Mouse (Mus musculus): ENCODE data around the gene Prmt3. TPM values are rescaled to one million over a fixed set of nuclear protein-coding genes. Genes with fewer than 3 reads are reported as not detected.
A peak's percentile ranks its signal among the peaks of the same experiment; 100 is the strongest.

The Prmt3 gene
- total RNA-seq (2021), result 10 to 100 TPM; 10.1 to 10.2 TPM
- long read RNA-seq, experiment 1, transcript Prmt3-201 (16 exons, 2,507 nt), result major isoform, 22 of 32 reads
- long read RNA-seq, experiment 1, partial matches to known transcripts, result 2 of 32 reads
- long read RNA-seq, experiment 1, other reads (novel, unspliced or antisense), result 4 of 32 reads
- long read RNA-seq, experiment 2, transcript Prmt3-201 (16 exons, 2,507 nt), result major isoform, 15 of 19 reads
- long read RNA-seq, experiment 2, partial matches to known transcripts, result 1 of 19 reads
- long read RNA-seq, experiment 2, other reads (novel, unspliced or antisense), result 1 of 19 reads

GRCm38 (mm10) chr7:49778114-49778901, at the start of gene Prmt3:
Gene Prmt3, plus strand, starts transcription at chr7:49778346.
- DNase-seq, result peak; percentile 98 to 99
- intact Hi-C loops (cut with DNase I), result loop anchor here (1.0 kb wide), 1 partner anchor 145 kb away; no protein-coding TSS in a partner anchor

- intact Hi-C loops (cut with DNase I), result no loop called here
- no peak for DNase-seq
Observed at GRCm38 (mm10) chr7:49734342-49734741, 43.8 kb upstream of the Prmt3 start.

- intact Hi-C loops (cut with DNase I), result no loop called here
- DNase-seq, result no peak
Observed at GRCm38 (mm10) chr7:49739448-49739847, 38.7 kb upstream of the Prmt3 start.

GRCm38 (mm10) chr7:49741474-49741873, 36.7 kb upstream of the Prmt3 start:
- peak in 1 of 2 experiments; percentile 5 for DNase-seq
- intact Hi-C loops (cut with DNase I), result no loop called here

- intact Hi-C loops (cut with DNase I), result no loop called here
Observed at GRCm38 (mm10) chr7:49741923-49742322, 36.2 kb upstream of the Prmt3 start.

GRCm38 (mm10) chr7:49751148-49751547, 27.0 kb upstream of the Prmt3 start:
- peak; percentile 10 to 53 for DNase-seq
- intact Hi-C loops (cut with DNase I), result loop anchor here (5.0 kb wide), 1 partner anchor 279 kb away; no protein-coding TSS in a partner anchor

More at GRCm38 (mm10) chr7:49741923-49742322, 36.2 kb upstream of the Prmt3 start:
- no peak for DNase-seq

GRCm38 (mm10) chr7:49752730-49753506, 25.2 kb upstream of the Prmt3 start:
- intact Hi-C loops (cut with DNase I), result loop anchor here (5.0 kb wide), 1 partner anchor 281 kb away; no protein-coding TSS in a partner anchor
- DNase-seq, result peak; percentile 11 to 55

GRCm38 (mm10) chr7:49754767-49755166, 23.4 kb upstream of the Prmt3 start:
- peak; percentile 55 to 73 for DNase-seq
- intact Hi-C loops (cut with DNase I), result loop anchor here (1.0 to 5.0 kb wide), 2 partner anchors 138 to 282 kb away; no protein-coding TSS in a partner anchor

GRCm38 (mm10) chr7:49758934-49759571, 19.1 kb upstream of the Prmt3 start, which contains the start of gene Htatip2:
Gene Htatip2, plus strand, starts transcription at chr7:49759115.
- intact Hi-C loops (cut with DNase I), result no loop called here
- peak; percentile 59 to 62 for DNase-seq

- intact Hi-C loops (cut with DNase I), result no loop called here
- no peak for DNase-seq
Observed at GRCm38 (mm10) chr7:49762605-49763004, 15.5 kb upstream of the Prmt3 start.

GRCm38 (mm10) chr7:49764011-49764716, 14.0 kb upstream of the Prmt3 start:
- no peak for DNase-seq
- intact Hi-C loops (cut with DNase I), result no loop called here

- no peak for DNase-seq
- intact Hi-C loops (cut with DNase I), result no loop called here
Observed at GRCm38 (mm10) chr7:49766166-49766565, 12.0 kb upstream of the Prmt3 start.

- DNase-seq, result no peak
- intact Hi-C loops (cut with DNase I), result no loop called here
Observed at GRCm38 (mm10) chr7:49768509-49768908, 9.6 kb upstream of the Prmt3 start.

- DNase-seq, result no peak
- intact Hi-C loops (cut with DNase I), result no loop called here
Observed at GRCm38 (mm10) chr7:49774396-49774795, 3.8 kb upstream of the Prmt3 start.

GRCm38 (mm10) chr7:49777585-49777984, 561 bp upstream of the Prmt3 start:
- intact Hi-C loops (cut with DNase I), result no loop called here
- DNase-seq, result no peak

- intact Hi-C loops (cut with DNase I), result loop anchor here (1.0 kb wide), 1 partner anchor 144 kb away; no protein-coding TSS in a partner anchor
- DNase-seq, result no peak
Observed at GRCm38 (mm10) chr7:49778904-49779615, 914 bp downstream of the Prmt3 start.

- intact Hi-C loops (cut with DNase I), result no loop called here
- DNase-seq, result no peak
Observed at GRCm38 (mm10) chr7:49783017-49783416, 4.9 kb downstream of the Prmt3 start.

- no peak for DNase-seq
- intact Hi-C loops (cut with DNase I), result no loop called here
Observed at GRCm38 (mm10) chr7:49785141-49785540, 7.0 kb downstream of the Prmt3 start.

All from heart, postnatal 14 days (tissue).